In genomic region chr9:37384284-37385182, GRCm38 (mm10) we compare ENCODE assay signal across 7 mouse cellular contexts. TPM values are rescaled to one million over a fixed set of nuclear protein-coding genes. Genes with fewer than 3 reads are reported as not detected.
A peak's percentile ranks its signal among the peaks of the same experiment; 100 is the strongest.
DNase-seq lines count a peak whose midpoint lies in the region; ATAC-seq and TF ChIP-seq lines count a peak whose summit lies in the region.

No protein-coding gene starts in this region.

- H3K4me1 ChIP-seq in ES-Bruce4 (ENCODE audit: control insufficient read depth, insufficient read depth, low read length) = peaks cover 2% of the 10 kb centered on the region
- peaks cover 4% of the 10 kb centered on the region; the same call in 1 of the 2 replicates for H3K4me1 ChIP-seq in forebrain, embryonic 11.5 days (replicated peaks; ENCODE audit: control insufficient read depth, insufficient read depth, low read length)
- no peaks in the 10 kb centered on the region; the same call in 1 of the 2 replicates for H3K4me1 ChIP-seq in hindbrain, embryonic 12.5 days
- H3K4me1 ChIP-seq in liver, embryonic 13.5 days (replicated peaks) = no peaks in the 10 kb centered on the region
- no peaks in the 10 kb centered on the region for H3K4me1 ChIP-seq in neural tube, embryonic 11.5 days (ENCODE audit: control insufficient read depth, insufficient read depth, low read length)

- peak; percentile 62 for DNase-seq in Muller cell, postnatal 12 days (ENCODE audit: inconsistent ontology term)
- peak; percentile 74 for DNase-seq in forebrain, embryonic 11.5 days (ENCODE audit: low spot score)
- no peak for DNase-seq in liver, embryonic 13.5 days
- DNase-seq in neural tube, embryonic 11.5 days (ENCODE audit: low spot score) = peak; percentile 71
- no peak for DNase-seq in T-cell, adult 2 months (ENCODE audit: low spot score)

- peak; percentile 46 for TF ChIP-seq CTCF in ES-Bruce4 (IDR thresholded peaks at IDR 0.05; ENCODE audit: low read depth, low read length)

- peak; percentile 83 for ATAC-seq in forebrain, embryonic 11.5 days (replicated peaks; ENCODE audit: low FRiP score)
- ATAC-seq in hindbrain, embryonic 12.5 days (ENCODE audit: low FRiP score) = peak; percentile 85
- peak; percentile 57; the same call in 1 of the 2 replicates for ATAC-seq in liver, embryonic 13.5 days (ENCODE audit: low read depth)
- ATAC-seq in neural tube, embryonic 11.5 days (ENCODE audit: insufficient read depth, low FRiP score, low TSS enrichment) = peak; percentile 72

- H3K36me3 ChIP-seq in ES-Bruce4 (ENCODE audit: control insufficient read depth, insufficient read depth, low read length, poor library complexity, severe bottlenecking) = no peaks in the 10 kb centered on the region
- H3K36me3 ChIP-seq in forebrain, embryonic 11.5 days (ENCODE audit: control insufficient read depth, insufficient read depth, low read length) = no peaks in the 10 kb centered on the region
- H3K36me3 ChIP-seq in hindbrain, embryonic 12.5 days = no peaks in the 10 kb centered on the region
- no peaks in the 10 kb centered on the region for H3K36me3 ChIP-seq in liver, embryonic 13.5 days
- no peaks in the 10 kb centered on the region for H3K36me3 ChIP-seq in neural tube, embryonic 11.5 days (ENCODE audit: control insufficient read depth, insufficient read depth, low read length)

- H3K9ac ChIP-seq in ES-Bruce4 (ENCODE audit: low read depth, poor library complexity, severe bottlenecking) = peak overlapping the region; percentile 43
- H3K9ac ChIP-seq in forebrain, embryonic 11.5 days (ENCODE audit: low read length) = peak overlapping the region; percentile 82
- peak overlapping the region; percentile 77 for H3K9ac ChIP-seq in hindbrain, embryonic 12.5 days
- H3K9ac ChIP-seq in liver, embryonic 13.5 days = peak overlapping the region; percentile 41; the same call in 1 of the 2 replicates
- H3K9ac ChIP-seq in neural tube, embryonic 11.5 days (ENCODE audit: low read length) = peak overlapping the region; percentile 47

- H3K27ac ChIP-seq in ES-Bruce4 (ENCODE audit: insufficient read depth, low read length) = no peak overlapping the region
- no peak overlapping the region for H3K27ac ChIP-seq in forebrain, embryonic 11.5 days (ENCODE audit: low read depth, low read length)
- peak overlapping the region; percentile 52; the same call in 1 of the 2 replicates for H3K27ac ChIP-seq in hindbrain, embryonic 12.5 days
- no peak overlapping the region for H3K27ac ChIP-seq in liver, embryonic 13.5 days
- no peak overlapping the region for H3K27ac ChIP-seq in neural tube, embryonic 11.5 days (ENCODE audit: low read depth, low read length)

- no peak for TF ChIP-seq EP300 in ES-Bruce4 (IDR thresholded peaks at IDR 0.05; ENCODE audit: insufficient read depth, low read depth, low read length)

- peak overlapping the region; percentile 87 for H3K4me2 ChIP-seq in forebrain, embryonic 11.5 days (ENCODE audit: low read depth, low read length, severe bottlenecking)
- peak overlapping the region; percentile 80 for H3K4me2 ChIP-seq in hindbrain, embryonic 12.5 days (replicated peaks)
- H3K4me2 ChIP-seq in liver, embryonic 13.5 days = peak overlapping the region; percentile 57
- H3K4me2 ChIP-seq in neural tube, embryonic 11.5 days (ENCODE audit: low read depth) = peak overlapping the region; percentile 73

- H3K9me3 ChIP-seq in ES-Bruce4 (replicated peaks; ENCODE audit: control insufficient read depth, insufficient read depth, low read length, poor library complexity, severe bottlenecking) = no peaks in the 10 kb centered on the region
- no peaks in the 10 kb centered on the region for H3K9me3 ChIP-seq in forebrain, embryonic 11.5 days (ENCODE audit: control insufficient read depth, low read length)
- no peaks in the 10 kb centered on the region for H3K9me3 ChIP-seq in hindbrain, embryonic 12.5 days (replicated peaks)
- H3K9me3 ChIP-seq in liver, embryonic 13.5 days (replicated peaks) = no peaks in the 10 kb centered on the region
- H3K9me3 ChIP-seq in neural tube, embryonic 11.5 days (ENCODE audit: control insufficient read depth, low read length) = no peaks in the 10 kb centered on the region

- H3K4me3 ChIP-seq in ES-Bruce4 (ENCODE audit: low read depth, low read length) = peak overlapping the region; percentile 33
- peak overlapping the region; percentile 39 for H3K4me3 ChIP-seq in forebrain, embryonic 11.5 days (ENCODE audit: low read depth, low read length)
- peak overlapping the region; percentile 45 for H3K4me3 ChIP-seq in hindbrain, embryonic 12.5 days
- H3K4me3 ChIP-seq in liver, embryonic 13.5 days (replicated peaks) = peak overlapping the region; percentile 40
- H3K4me3 ChIP-seq in neural tube, embryonic 11.5 days (ENCODE audit: low read depth, low read length) = peak overlapping the region; percentile 32

- WGBS in forebrain, embryonic 11.5 days = 13% methylated on average over 54 of the region's 54 CpGs
- 9% methylated on average over 54 of the region's 54 CpGs for WGBS in hindbrain, embryonic 12.5 days
- WGBS in liver, embryonic 13.5 days (ENCODE audit: insufficient replicate concordance) = 7% methylated on average over 54 of the region's 54 CpGs
- 10% methylated on average over 51 of the region's 54 CpGs for WGBS in neural tube, embryonic 11.5 days

- no peak for TF ChIP-seq POLR2A in ES-Bruce4 (IDR thresholded peaks at IDR 0.05; ENCODE audit: insufficient read depth, low read length)

- no peaks in the 10 kb centered on the region for H3K27me3 ChIP-seq in ES-Bruce4 (ENCODE audit: control insufficient read depth, insufficient read depth, low read length, poor library complexity, severe bottlenecking)
- H3K27me3 ChIP-seq in forebrain, embryonic 11.5 days (ENCODE audit: control insufficient read depth, insufficient read depth, low read length) = peaks cover 4% of the 10 kb centered on the region; the same call in 1 of the 2 replicates
- H3K27me3 ChIP-seq in hindbrain, embryonic 12.5 days = peaks cover 24% of the 10 kb centered on the region
- peaks cover 40% of the 10 kb centered on the region for H3K27me3 ChIP-seq in liver, embryonic 13.5 days
- no peaks in the 10 kb centered on the region for H3K27me3 ChIP-seq in neural tube, embryonic 11.5 days (ENCODE audit: control insufficient read depth, insufficient read depth, low read length)

RNA-seq across cellular contexts. Expression of gene Robo4, which starts 17.2 kb away (rescaled TPM):
- 0.64 TPM in 1 of 2 replicates, not detected in the other for polyA plus RNA-seq in ES-Bruce4 (2011; ENCODE audit: insufficient read depth, insufficient read length, low read depth, missing spikeins)
- 6.6 and 7.0 TPM in 2 replicates for polyA plus RNA-seq in forebrain, embryonic 11.5 days (2014; fragmentation: Nextera tagmentation; extraction: Ambion mirVana)
- 8.0 and 12.0 TPM in 2 replicates for polyA plus RNA-seq in hindbrain, embryonic 12.5 days (2016; fragmentation: Nextera tagmentation; extraction: Ambion mirVana)
- 2.0 and 2.5 TPM in 2 replicates for polyA plus RNA-seq in liver, embryonic 13.5 days (2015; fragmentation: Nextera tagmentation; extraction: Ambion mirVana)
- 6.7 and 11.6 TPM in 2 replicates for polyA plus RNA-seq in neural tube, embryonic 11.5 days (2014; fragmentation: Nextera tagmentation; extraction: Ambion mirVana)

RNA-seq across cellular contexts. Expression of gene Hepacam, which starts 17.4 kb away (rescaled TPM):
- polyA plus RNA-seq in ES-Bruce4 (2011; ENCODE audit: insufficient read depth, insufficient read length, low read depth, missing spikeins) = 0.22 and 0.84 TPM in 2 replicates
- 0.07 and 0.09 TPM in 2 replicates for polyA plus RNA-seq in forebrain, embryonic 11.5 days (2014; fragmentation: Nextera tagmentation; extraction: Ambion mirVana)
- 0.26 and 0.36 TPM in 2 replicates for polyA plus RNA-seq in hindbrain, embryonic 12.5 days (2016; fragmentation: Nextera tagmentation; extraction: Ambion mirVana)
- 0.06 TPM in 1 of 2 replicates, not detected in the other for polyA plus RNA-seq in liver, embryonic 13.5 days (2015; fragmentation: Nextera tagmentation; extraction: Ambion mirVana)
- not detected in 2 replicates for polyA plus RNA-seq in neural tube, embryonic 11.5 days (2014; fragmentation: Nextera tagmentation; extraction: Ambion mirVana)

RNA-seq across cellular contexts. Expression of gene Ccdc15, which starts 36.3 kb away (rescaled TPM):
- polyA plus RNA-seq in ES-Bruce4 (2011; ENCODE audit: insufficient read depth, insufficient read length, low read depth, missing spikeins) = 18.6 and 19.5 TPM in 2 replicates
- polyA plus RNA-seq in forebrain, embryonic 11.5 days (2014; fragmentation: Nextera tagmentation; extraction: Ambion mirVana) = 9.0 and 10.0 TPM in 2 replicates
- 8.2 and 10.5 TPM in 2 replicates for polyA plus RNA-seq in hindbrain, embryonic 12.5 days (2016; fragmentation: Nextera tagmentation; extraction: Ambion mirVana)
- 5.2 and 6.2 TPM in 2 replicates for polyA plus RNA-seq in liver, embryonic 13.5 days (2015; fragmentation: Nextera tagmentation; extraction: Ambion mirVana)
- polyA plus RNA-seq in neural tube, embryonic 11.5 days (2014; fragmentation: Nextera tagmentation; extraction: Ambion mirVana) = 6.7 and 7.7 TPM in 2 replicates

RNA-seq across cellular contexts. Expression of gene Robo3, which starts 48.5 kb away (rescaled TPM):
- 1.5 and 1.7 TPM in 2 replicates for polyA plus RNA-seq in ES-Bruce4 (2011; ENCODE audit: insufficient read depth, insufficient read length, low read depth, missing spikeins)
- polyA plus RNA-seq in forebrain, embryonic 11.5 days (2014; fragmentation: Nextera tagmentation; extraction: Ambion mirVana) = 19.5 and 19.6 TPM in 2 replicates
- polyA plus RNA-seq in hindbrain, embryonic 12.5 days (2016; fragmentation: Nextera tagmentation; extraction: Ambion mirVana) = 155 and 187 TPM in 2 replicates
- polyA plus RNA-seq in liver, embryonic 13.5 days (2015; fragmentation: Nextera tagmentation; extraction: Ambion mirVana) = 0.12 and 0.13 TPM in 2 replicates
- 85.4 and 89.9 TPM in 2 replicates for polyA plus RNA-seq in neural tube, embryonic 11.5 days (2014; fragmentation: Nextera tagmentation; extraction: Ambion mirVana)

Comparison
In these comparisons a context has a peak if more than half of its experiments do, and no peak if none do; other contexts are left out.
1. DNase-seq: peak in Muller cell, postnatal 12 days (single experiment), forebrain, embryonic 11.5 days (single experiment) and neural tube, embryonic 11.5 days (single experiment); none in liver, embryonic 13.5 days (single experiment) and T-cell, adult 2 months (single experiment).
2. Peak in every context shown above with its lines, with median percentiles within 50 percentile points of each other: H3K4me3 ChIP-seq, H3K9ac ChIP-seq, ATAC-seq and H3K4me2 ChIP-seq.